Mouse (Mus musculus) right cerebral cortex, postnatal 4 days (tissue): Measurements from ENCODE around the gene Ubac2.

Source experiments
- DNase-seq: peaks from one replicate; pipeline ENCODE4 v3.0.0-alpha.2; 2022

The Ubac2 gene

GRCm38 (mm10) chr14:121983009-121983933 lies 104.9 kb downstream of the Ubac2 start:
- DNase-seq = no peak

- no peak for DNase-seq
Measured at GRCm38 (mm10) chr14:121985477-121985876, 107.1 kb downstream of the Ubac2 start.

- no peak for DNase-seq
Measured at GRCm38 (mm10) chr14:121986028-121986427, 107.6 kb downstream of the Ubac2 start.

- no peak for DNase-seq
Measured at GRCm38 (mm10) chr14:121987287-121987686, 108.9 kb downstream of the Ubac2 start.

GRCm38 (mm10) chr14:121987691-121988090 lies 109.3 kb downstream of the Ubac2 start:
- no peak for DNase-seq

- DNase-seq = no peak
Measured at GRCm38 (mm10) chr14:121989331-121989730, 110.9 kb downstream of the Ubac2 start.

- no peak for DNase-seq
Measured at GRCm38 (mm10) chr14:121989869-121990268, 111.4 kb downstream of the Ubac2 start.

GRCm38 (mm10) chr14:121990897-121991296 lies 112.5 kb downstream of the Ubac2 start:
- DNase-seq = no peak

- DNase-seq = no peak
Measured at GRCm38 (mm10) chr14:121991921-121992320, 113.5 kb downstream of the Ubac2 start.

GRCm38 (mm10) chr14:121992395-121993280 lies 114.2 kb downstream of the Ubac2 start:
- no peak for DNase-seq

- no peak for DNase-seq
Measured at GRCm38 (mm10) chr14:121993616-121994015, 115.2 kb downstream of the Ubac2 start.

GRCm38 (mm10) chr14:121994171-121994700 lies 115.8 kb downstream of the Ubac2 start:
- no peak for DNase-seq

GRCm38 (mm10) chr14:121994846-121995556 lies 116.6 kb downstream of the Ubac2 start:
- DNase-seq = no peak

GRCm38 (mm10) chr14:121995557-121995870 lies 117.1 kb downstream of the Ubac2 start:
- no peak for DNase-seq

- no peak for DNase-seq
Measured at GRCm38 (mm10) chr14:121996786-121997185, 118.4 kb downstream of the Ubac2 start.

GRCm38 (mm10) chr14:121999455-121999854 lies 121.0 kb downstream of the Ubac2 start:
- no peak for DNase-seq

GRCm38 (mm10) chr14:122000346-122001105 lies 122.1 kb downstream of the Ubac2 start:
- no peak for DNase-seq

GRCm38 (mm10) chr14:122002224-122002623 lies 123.8 kb downstream of the Ubac2 start:
- no peak for DNase-seq

GRCm38 (mm10) chr14:122003812-122004211 lies 125.4 kb downstream of the Ubac2 start:
- DNase-seq = no peak

- no peak for DNase-seq
Measured at GRCm38 (mm10) chr14:122008261-122008660, 129.8 kb downstream of the Ubac2 start.

GRCm38 (mm10) chr14:122009502-122009901 lies 131.1 kb downstream of the Ubac2 start:
- no peak for DNase-seq

- no peak for DNase-seq
Measured at GRCm38 (mm10) chr14:122010301-122010700, 131.9 kb downstream of the Ubac2 start.
